Mouse (Mus musculus) forebrain, postnatal 0 days (tissue): ENCODE data around the gene Gm37240. TPM values are rescaled to one million over a fixed set of nuclear protein-coding genes. Genes with fewer than 3 reads are reported as not detected.

ENCODE experiments used
- ATAC-seq: fragments of 200-750 bp; cut with Nextera tagmentation; 2 replicates; pipeline ENCODE4 v1.8.0; 2017; ENCODE audit warnings: mild to moderate bottlenecking, moderate library complexity
- DNase-seq: peaks from one replicate; pipeline ENCODE4 v3.0.0-alpha.2; 2015
- H3K27ac ChIP-seq: fragments of 300-500 bp; sonication (generic); 2 replicates; pipeline ENCODE4 v1.5.1; 2014; ENCODE audit warnings: low read depth, mild to moderate bottlenecking, antibody characterized with exemption, low read length, moderate library complexity, mixed read lengths
- H3K27me3 ChIP-seq: fragments of 300-500 bp; sonication (generic); 2 replicates; pipeline ENCODE4 v1.6.1; 2014; ENCODE audit warnings: mild to moderate bottlenecking, low read length, mixed read lengths; ENCODE audit not compliant: insufficient read depth
- H3K36me3 ChIP-seq: fragments of 300-500 bp; sonication (generic); 2 replicates; pipeline ENCODE4 v1.6.1; 2014; ENCODE audit warnings: mild to moderate bottlenecking, moderate library complexity; ENCODE audit not compliant: insufficient read depth
- H3K4me1 ChIP-seq: fragments of 300-500 bp; sonication (generic); 2 replicates; pipeline ENCODE4 v1.6.1; 2014; ENCODE audit warnings: antibody characterized with exemption; ENCODE audit not compliant: insufficient read depth
- H3K4me2 ChIP-seq: fragments of 300-500 bp; sonication (generic); 2 replicates; pipeline ENCODE4 v1.6.1; 2014; ENCODE audit warnings: low read depth, mild to moderate bottlenecking, moderate library complexity
- H3K4me3 ChIP-seq: fragments of 300-500 bp; sonication (generic); 2 replicates; pipeline ENCODE4 v1.5.1; 2014; ENCODE audit warnings: low read depth, low read length, mixed read lengths
- H3K9ac ChIP-seq: fragments of 300-500 bp; sonication (generic); 2 replicates; pipeline ENCODE4 v1.6.1; 2014; ENCODE audit warnings: mild to moderate bottlenecking
- H3K9me3 ChIP-seq: fragments of 300-500 bp; sonication (generic); 2 replicates; pipeline ENCODE4 v1.6.1; 2016; ENCODE audit warnings: low read length
- CTCF ChIP-seq: sonication (generic); IDR thresholded peaks from 2 replicates; pipeline ENCODE4 v1.5.1; 2016; ENCODE audit warnings: antibody characterized with exemption, control low read depth, low read depth
- WGBS: fragments of 180-500 bp; shearing (Covaris S2); extraction: QIAGEN DNeasy Blood & Tissue Kit; methylation state at CpG from one replicate; pipeline ENCODE4 v1.1.7; 2014; 5-methylcytosine and 5-hydroxymethylcytosine counted together
- polyA plus RNA-seq: library from polyadenylated mRNA; unstranded; fragments of >200 nt; fragmentation: Nextera tagmentation; extraction: Ambion mirVana; gene quantifications from 2 replicates; pipeline ENCODE4 v1.2.1, GENCODE M21; 2015
- total RNA-seq: library from RNA; depleted of rRNA; stranded (reverse); fragments of >200 nt; gene quantifications from 2 replicates; pipeline ENCODE4 v1.2.3, GENCODE M21; 2014

Gm37240 gene
- total and polyA plus RNA-seq, 2 experiments from 2014 or later: 0.67 to 1.2 TPM

GRCm38 (mm10) chr3:85125471-85125870 lies 761.8 kb downstream of the Gm37240 start:
- TF ChIP-seq CTCF: no peak
- Histone ChIP-seq H3K9ac (no peak overlapping the region), H3K4me1 (no peaks in the 10 kb centered on the region), H3K36me3 (no peaks in the 10 kb centered on the region), H3K4me3 (no peak overlapping the region), H3K27me3 (no peaks in the 10 kb centered on the region), H3K4me2 (no peak overlapping the region), H3K9me3 (no peaks in the 10 kb centered on the region), H3K27ac (no peak overlapping the region)
- no peak for ATAC-seq
- WGBS: 89% methylated on average over 5 of the region's 5 CpGs
- no peak for DNase-seq

DNA sequence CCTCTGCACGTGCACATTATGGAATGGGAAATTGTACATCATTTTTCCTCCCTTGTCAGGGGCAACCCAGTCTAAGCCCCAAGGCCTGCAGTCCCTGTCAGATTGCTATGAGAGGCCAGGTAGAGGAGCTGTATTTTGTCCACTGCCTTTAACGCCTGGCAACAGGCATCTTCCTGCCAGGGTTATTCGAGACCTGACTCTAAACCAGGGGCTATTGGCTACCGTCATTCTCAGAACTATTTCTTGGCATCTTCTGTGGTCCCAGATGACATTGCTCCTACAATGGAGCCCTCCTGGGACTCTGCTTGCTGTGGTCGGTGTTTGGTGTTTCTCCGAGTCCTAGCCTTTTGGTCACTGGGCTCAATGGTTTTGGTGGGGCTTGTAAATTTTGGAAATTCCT lies 762.4 kb downstream of the Gm37240 start:
- Histone ChIP-seq H3K36me3 (no peaks in the 10 kb centered on the region), H3K27me3 (no peaks in the 10 kb centered on the region), H3K4me1 (no peaks in the 10 kb centered on the region), H3K4me3 (no peak overlapping the region), H3K27ac (no peak overlapping the region), H3K9ac (no peak overlapping the region), H3K4me2 (no peak overlapping the region), H3K9me3 (no peaks in the 10 kb centered on the region)
- 84% methylated on average over 6 of the region's 6 CpGs for WGBS
- ATAC-seq: no peak
- TF ChIP-seq CTCF: no peak
- DNase-seq: no peak

- no peak for TF ChIP-seq CTCF
- Histone ChIP-seq H3K9me3 (no peaks in the 10 kb centered on the region), H3K9ac (no peak overlapping the region), H3K4me1 (no peaks in the 10 kb centered on the region), H3K4me2 (no peak overlapping the region), H3K36me3 (no peaks in the 10 kb centered on the region), H3K27ac (no peak overlapping the region), H3K4me3 (no peak overlapping the region), H3K27me3 (no peaks in the 10 kb centered on the region)
- WGBS: 81% methylated on average over 7 of the region's 7 CpGs
- ATAC-seq: no peak
- DNase-seq: no peak
Measured at GRCm38 (mm10) chr3:85124410-85124809, 762.9 kb downstream of the Gm37240 start.

GRCm38 (mm10) chr3:85117702-85118101 lies 769.6 kb downstream of the Gm37240 start:
- no peaks in the 10 kb centered on the region for H3K4me1 ChIP-seq
- H3K9ac ChIP-seq: no peak overlapping the region
- no peak overlapping the region for H3K27ac ChIP-seq
- TF ChIP-seq CTCF: no peak
- ATAC-seq (no peak), DNase-seq (no peak)
- no peaks in the 10 kb centered on the region for H3K36me3 ChIP-seq
- no peak overlapping the region for H3K4me3 ChIP-seq
- 91% methylated on average over 5 of the region's 5 CpGs for WGBS
- H3K27me3 ChIP-seq: no peaks in the 10 kb centered on the region
- no peak overlapping the region for H3K4me2 ChIP-seq
- H3K9me3 ChIP-seq: no peaks in the 10 kb centered on the region

GRCm38 (mm10) chr3:85117014-85117413 lies 770.3 kb downstream of the Gm37240 start:
- Histone ChIP-seq H3K4me2 (no peak overlapping the region), H3K9me3 (no peaks in the 10 kb centered on the region), H3K36me3 (no peaks in the 10 kb centered on the region), H3K27me3 (no peaks in the 10 kb centered on the region), H3K4me1 (no peaks in the 10 kb centered on the region), H3K4me3 (no peak overlapping the region), H3K27ac (no peak overlapping the region), H3K9ac (no peak overlapping the region)
- WGBS: 80% methylated on average over 7 of the region's 7 CpGs
- ATAC-seq (no peak), DNase-seq (no peak)
- no peak for TF ChIP-seq CTCF

GRCm38 (mm10) chr3:85115959-85116543 lies 771.3 kb downstream of the Gm37240 start:
- TF ChIP-seq CTCF: no peak
- peaks cover 3% of the 10 kb centered on the region; the same call in 1 of the 2 replicates for H3K4me1 ChIP-seq
- no peak overlapping the region for H3K4me3 ChIP-seq

GRCm38 (mm10) chr3:85113565-85113964 lies 773.8 kb downstream of the Gm37240 start:
- Histone ChIP-seq H3K4me2 (no peak overlapping the region), H3K9me3 (no peaks in the 10 kb centered on the region), H3K9ac (no peak overlapping the region), H3K27ac (no peak overlapping the region), H3K27me3 (no peaks in the 10 kb centered on the region), H3K36me3 (no peaks in the 10 kb centered on the region), H3K4me3 (no peak overlapping the region), H3K4me1 (peaks cover 10% of the 10 kb centered on the region; the same call in 1 of the 2 replicates)
- ATAC-seq (no peak), DNase-seq (no peak)
- 93% methylated on average over 1 of the region's 1 CpGs for WGBS
- TF ChIP-seq CTCF: no peak

More at GRCm38 (mm10) chr3:85115959-85116543, 771.3 kb downstream of the Gm37240 start:
- Histone ChIP-seq H3K4me2 (no peak overlapping the region), H3K9ac (no peak overlapping the region), H3K27ac (no peak overlapping the region), H3K36me3 (no peaks in the 10 kb centered on the region), H3K9me3 (no peaks in the 10 kb centered on the region), H3K27me3 (no peaks in the 10 kb centered on the region)
- ATAC-seq: peak; percentile 90
- 19% methylated on average over 7 of the region's 7 CpGs for WGBS
- DNase-seq: peak; percentile 71

- WGBS: 14% methylated on average over 4 of the region's 4 CpGs
Measured at GRCm38 (mm10) chr3:85110762-85111161, 776.6 kb downstream of the Gm37240 start.

More at GRCm38 (mm10) chr3:85110762-85111161, 776.6 kb downstream of the Gm37240 start:
- H3K4me2 ChIP-seq: no peak overlapping the region
- no peak overlapping the region for H3K9ac ChIP-seq
- peak; percentile 21 for DNase-seq
- H3K9me3 ChIP-seq: no peaks in the 10 kb centered on the region
- H3K4me1 ChIP-seq: peaks cover 10% of the 10 kb centered on the region; the same call in 1 of the 2 replicates
- peak; percentile 45 for ATAC-seq
- peak overlapping the region; percentile 59 for H3K27ac ChIP-seq
- no peaks in the 10 kb centered on the region for H3K27me3 ChIP-seq
- H3K4me3 ChIP-seq: no peak overlapping the region
- no peaks in the 10 kb centered on the region for H3K36me3 ChIP-seq
- TF ChIP-seq CTCF: no peak
